Mouse (Mus musculus) ES-E14 (cell line): Measurements from ENCODE around the gene Cage1. TPM values are rescaled to one million over a fixed set of nuclear protein-coding genes. Genes with fewer than 3 reads are reported as not detected.

ENCODE experiments used
- DNase-seq: peaks from one replicate; pipeline ENCODE4 v3.0.0-alpha.2; 2013; ENCODE audit warnings: low read depth, low spot score
- H3K27ac ChIP-seq: 2 replicates; pipeline ENCODE4 v1.5.1; 2012; ENCODE audit warnings: low read depth, mild to moderate bottlenecking, low read length, moderate library complexity, mixed read lengths; ENCODE audit not compliant: poor library complexity, insufficient read depth, severe bottlenecking
- H3K36me3 ChIP-seq: 2 replicates; pipeline ENCODE4 v1.6.1; 2012; ENCODE audit warnings: mild to moderate bottlenecking, low read length, moderate library complexity, mixed read lengths; ENCODE audit not compliant: control insufficient read depth, poor library complexity, insufficient read depth, severe bottlenecking
- H3K4me1 ChIP-seq, 2 experiments: fragments of 150-350 bp in 1 of 2; sonication (generic) in 1 of 2; 2 replicates each; pipeline ENCODE4 v1.6.1; 2012; ENCODE audit warnings: low read length in 2 of 2, mild to moderate bottlenecking in 1 of 2, mixed read lengths in 1 of 2; ENCODE audit not compliant: control insufficient read depth in 2 of 2, insufficient read depth in 2 of 2, poor library complexity in 1 of 2
- H3K4me3 ChIP-seq, 2 experiments: fragments of 150-350 bp in 1 of 2; sonication (generic) in 1 of 2; 2 replicates each; pipeline ENCODE4 v1.5.1; 2012; ENCODE audit warnings: low read length in 2 of 2, low read depth in 1 of 2, mild to moderate bottlenecking in 1 of 2, mixed read lengths in 1 of 2; ENCODE audit not compliant: insufficient read depth in 1 of 2, poor library complexity in 1 of 2, severe bottlenecking in 1 of 2
- H3K9ac ChIP-seq: 2 replicates; pipeline ENCODE4 v1.6.1; 2012; ENCODE audit warnings: low read depth, mild to moderate bottlenecking, low read length, mixed read lengths; ENCODE audit not compliant: poor library complexity, insufficient read depth, severe bottlenecking
- H3K9me3 ChIP-seq: fragments of 150-350 bp; sonication (generic); 2 replicates; pipeline ENCODE4 v1.6.1; 2012; ENCODE audit warnings: low read depth, mild to moderate bottlenecking, low read length; ENCODE audit not compliant: control insufficient read depth, insufficient read depth
- CHD2 ChIP-seq: IDR thresholded peaks from 2 replicates; pipeline ENCODE4 v1.6.1; 2014; ENCODE audit warnings: mild to moderate bottlenecking, low read depth, low read length, inconsistent platforms
- HCFC1 ChIP-seq: IDR thresholded peaks from 2 replicates; pipeline ENCODE4 v1.6.1; 2012; ENCODE audit warnings: low read length, inconsistent platforms, borderline replicate concordance; ENCODE audit not compliant: insufficient read depth
- MAFK ChIP-seq: IDR thresholded peaks from 2 replicates; pipeline ENCODE4 v1.6.1; 2014; ENCODE audit warnings: mild to moderate bottlenecking, low read depth, low read length, inconsistent platforms; ENCODE audit not compliant: insufficient read depth
- ZC3H11A ChIP-seq: IDR thresholded peaks from 2 replicates; pipeline ENCODE4 v1.6.1; 2012; ENCODE audit warnings: low read depth, mild to moderate bottlenecking, inconsistent platforms, low read length, borderline replicate concordance
- ZNF384 ChIP-seq: IDR thresholded peaks from 2 replicates; pipeline ENCODE4 v1.6.1; 2012; ENCODE audit warnings: low read depth, low read length, inconsistent platforms
- in situ Hi-C, 2 experiments: fragments of 600-800 bp; cut with MboI; formaldehyde crosslinking; loops; one replicate each; pipeline ENCODE4 v1.15.1; 2025; ENCODE audit warnings: low sequenced_read_pairs in 2 of 2, inconsistent platforms in 1 of 2; ENCODE audit not compliant: unreplicated experiment in 2 of 2
- total RNA-seq: library from RNA; depleted of rRNA; stranded (reverse); fragments of 300-350 nt; gene quantifications from 2 replicates; pipeline ENCODE4 v1.2.3, GENCODE M21; 2012

The Cage1 gene
- total RNA-seq, 1 experiment: 0.54 TPM

- DNase-seq: no peak
- no peak overlapping the region for H3K27ac ChIP-seq
- TF ChIP-seq HCFC1 (no peak), CHD2 (no peak), ZC3H11A (no peak), MAFK (no peak), ZNF384 (no peak)
- in situ Hi-C loops: no loop called here
- H3K9ac ChIP-seq: no peak overlapping the region
- H3K4me3 ChIP-seq: no peak overlapping the region
- H3K4me1 ChIP-seq: no peaks in the 10 kb centered on the region
- no peaks in the 10 kb centered on the region for H3K9me3 ChIP-seq
- no peaks in the 10 kb centered on the region for H3K36me3 ChIP-seq
Measured at GRCm38 (mm10) chr13:38015591-38015990, 21.3 kb downstream of the Cage1 start.

GRCm38 (mm10) chr13:38012436-38012835 is 24.4 kb downstream of the Cage1 start:
- Histone ChIP-seq H3K4me1 (no peaks in the 10 kb centered on the region), H3K9ac (no peak overlapping the region), H3K9me3 (no peaks in the 10 kb centered on the region), H3K27ac (no peak overlapping the region), H3K4me3 (no peak overlapping the region), H3K36me3 (no peaks in the 10 kb centered on the region)
- DNase-seq: no peak
- TF ChIP-seq CHD2 (no peak), ZNF384 (no peak), HCFC1 (no peak), MAFK (no peak), ZC3H11A (no peak)
- in situ Hi-C loops: no loop called here

GRCm38 (mm10) chr13:38010444-38010910 is 26.4 kb downstream of the Cage1 start:
- no peak for TF ChIP-seq HCFC1
- TF ChIP-seq CHD2: no peak
- TF ChIP-seq MAFK: no peak
- TF ChIP-seq ZNF384: no peak
- no peaks in the 10 kb centered on the region for H3K9me3 ChIP-seq
- in situ Hi-C loops: no loop called here
- H3K36me3 ChIP-seq: no peaks in the 10 kb centered on the region
- DNase-seq: no peak
- H3K9ac ChIP-seq: no peak overlapping the region
- no peak overlapping the region for H3K4me3 ChIP-seq
- H3K4me1 ChIP-seq: no peaks in the 10 kb centered on the region
- no peak overlapping the region for H3K27ac ChIP-seq

GRCm38 (mm10) chr13:38009721-38010408 is 27.0 kb downstream of the Cage1 start:
- Histone ChIP-seq H3K36me3 (no peaks in the 10 kb centered on the region), H3K9ac (no peak overlapping the region), H3K4me1 (no peaks in the 10 kb centered on the region), H3K27ac (no peak overlapping the region), H3K4me3 (no peak overlapping the region), H3K9me3 (no peaks in the 10 kb centered on the region)
- no peak for TF ChIP-seq MAFK
- TF ChIP-seq ZNF384: no peak
- no peak for TF ChIP-seq HCFC1
- no peak for TF ChIP-seq ZC3H11A
- no peak for TF ChIP-seq CHD2
- in situ Hi-C loops: no loop called here
- no peak for DNase-seq

- TF ChIP-seq MAFK: no peak
- no peak for TF ChIP-seq ZC3H11A
- TF ChIP-seq HCFC1: no peak
- TF ChIP-seq CHD2: no peak
- no peak for TF ChIP-seq ZNF384
- Histone ChIP-seq H3K27ac (no peak overlapping the region), H3K4me1 (no peaks in the 10 kb centered on the region), H3K9ac (no peak overlapping the region), H3K4me3 (no peak overlapping the region), H3K36me3 (no peaks in the 10 kb centered on the region), H3K9me3 (no peaks in the 10 kb centered on the region)
- in situ Hi-C loops: no loop called here
- DNase-seq: no peak
Measured at GRCm38 (mm10) chr13:38007972-38008371, 28.9 kb downstream of the Cage1 start.
